Mouse (Mus musculus): ENCODE data around the gene Gbp8.

GRCm38 (mm10) chr5:105060224-105060623, 79.1 kb downstream of the Gbp8 start:
- TF ChIP-seq POLR2A (IDR thresholded peaks at IDR 0.05; ENCODE audit: insufficient read depth, low read depth, low read length), result no peak
- no peak for TF ChIP-seq CTCF (IDR thresholded peaks at IDR 0.05; ENCODE audit: insufficient read depth, low read depth, low read length)
